Mouse (Mus musculus) neutrophil, adult 83 days (primary cell): ENCODE data around the gene March7. TPM values are rescaled to one million over a fixed set of nuclear protein-coding genes. Genes with fewer than 3 reads are reported as not detected.

Experiments used
- total RNA-seq, 2 experiments: library from RNA; stranded (reverse); gene quantifications; one replicate each; pipeline ENCODE4 v1.2.4; 2023

Gene March7
- total RNA-seq, result 10 to 100 TPM; 72.5 to 87.5 TPM

DNA sequence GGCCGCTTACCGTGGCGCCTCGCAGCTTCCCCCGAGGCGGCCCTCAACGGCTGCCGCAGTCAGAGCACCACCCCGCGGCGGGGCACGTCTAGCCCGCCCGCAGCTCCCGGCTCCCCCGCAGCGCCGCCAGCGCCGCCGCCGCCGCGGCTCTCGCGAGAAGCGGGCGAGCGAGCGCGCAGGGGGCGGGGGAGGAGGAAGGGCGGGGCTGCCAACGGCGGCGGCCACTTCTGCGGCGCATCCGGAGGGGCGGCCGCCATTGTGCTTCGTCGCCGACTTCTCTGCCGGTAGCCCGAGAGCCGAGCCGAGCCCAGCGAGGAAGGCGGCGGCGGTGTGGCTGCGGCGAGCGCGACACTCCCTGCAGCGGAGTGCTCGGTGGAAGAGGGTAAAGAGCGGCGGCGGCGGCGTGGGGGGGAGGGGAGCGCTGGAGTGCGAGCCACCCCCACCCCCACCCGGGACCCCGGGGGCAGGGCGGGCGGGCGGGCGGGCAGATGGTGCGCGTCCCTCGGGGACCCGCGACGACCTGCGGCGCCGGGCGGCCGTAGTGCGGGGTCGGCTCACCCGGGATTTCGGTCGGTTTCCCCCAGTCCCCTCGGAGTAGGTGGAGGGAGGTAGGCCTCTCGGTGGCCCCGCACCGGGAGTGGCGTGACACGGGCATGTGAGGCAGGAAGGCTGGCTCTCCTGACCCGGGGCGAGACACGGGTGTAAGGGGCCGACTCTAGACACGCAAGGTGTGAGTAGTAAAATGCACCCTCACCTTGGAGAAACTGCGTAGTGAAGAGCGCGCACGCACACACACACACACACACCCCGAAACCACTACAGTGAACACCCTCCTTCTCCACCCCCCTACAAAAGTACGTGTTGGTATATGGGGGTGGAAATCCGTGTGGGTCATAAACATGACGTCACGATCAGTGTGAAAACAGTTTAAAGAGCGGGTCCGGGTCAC is at the start of gene March7, which contains the start of gene Baz2b:
Gene March7 (plus strand): TSS at position 185 of the 949 bp plus-strand sequence.
Gene Baz2b (minus strand): TSS at position 137 of the 949 bp plus-strand sequence.

GRCm38 (mm10) chr2:60284467-60284821 is 74.8 kb downstream of the March7 start, which contains the start of gene Cd302:
TSS of gene Cd302 (minus strand) at chr2:60284488.

Other genes with a start within 250 kb of the March7 start
- 100 to 1,000 TPM; 160 to 180 TPM for gene Baz2b, start within 50 bp of the March7 start, total RNA-seq
- 10 to 100 TPM; 20.8 to 22.3 TPM for gene Cd302, start 74.6 kb downstream of the March7 start, total RNA-seq
- gene Ly75, start 173.4 kb downstream of the March7 start, total RNA-seq, result 10 to 100 TPM; 46.1 to 46.2 TPM